Mouse (Mus musculus) olfactory bulb, adult 2 months (tissue): ENCODE results near the gene Cfap43.

ENCODE experiments used
- CTCF ChIP-seq: fragments of 200-500 bp; IDR thresholded peaks from 2 replicates; pipeline ENCODE4 v1.5.1; 2012; ENCODE audit warnings: low read depth, mild to moderate bottlenecking, low read length, moderate library complexity; ENCODE audit not compliant: insufficient read depth
- POLR2A ChIP-seq: fragments of 200-500 bp; IDR thresholded peaks from 2 replicates; pipeline ENCODE4 v1.6.1; 2012; ENCODE audit warnings: mild to moderate bottlenecking, low read depth, low read length, moderate library complexity; ENCODE audit not compliant: insufficient read depth

GRCm38 (mm10) chr19:47698266-47698665 is 220.8 kb downstream of the Cfap43 start:
- TF ChIP-seq POLR2A (no peak), CTCF (no peak)
